Mouse (Mus musculus) adrenal gland, postnatal 10 days (tissue): Measurements from ENCODE around the gene Nup50. TPM values are rescaled to one million over a fixed set of nuclear protein-coding genes. Genes with fewer than 3 reads are reported as not detected.

ENCODE experiments used
- DNase-seq: peaks from one replicate; pipeline ENCODE4 v3.0.0; 2021; ENCODE audit warnings: mixed read lengths
- total RNA-seq, 2 experiments: library from RNA; stranded (reverse); gene quantifications; 2 replicates each; pipeline ENCODE4 v1.2.3; 2021

Gene Nup50
- total RNA-seq, 2 experiments from 2014 or later: 27.4 to 32.4 TPM

DNA sequence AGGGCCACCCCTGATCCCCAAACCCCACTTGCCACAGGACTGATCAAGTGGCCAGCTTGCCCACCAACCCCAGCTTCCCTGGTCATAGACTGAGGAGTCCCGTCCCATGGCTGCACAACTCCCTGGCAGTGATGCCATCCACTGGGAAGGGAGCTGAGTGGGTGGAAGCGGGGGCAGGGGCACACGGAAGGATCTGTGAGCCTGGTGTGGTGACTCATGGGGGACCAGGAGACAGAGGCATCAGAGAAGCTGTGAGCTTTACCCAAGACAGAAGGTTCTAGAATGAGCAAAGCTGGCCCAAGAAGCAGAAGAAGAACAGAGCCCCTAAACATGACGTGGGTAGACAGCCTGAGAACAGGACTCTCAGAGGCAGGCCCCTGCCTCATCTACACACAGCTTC is 26.8 kb downstream of the Nup50 start:
- no peak for DNase-seq

DNA sequence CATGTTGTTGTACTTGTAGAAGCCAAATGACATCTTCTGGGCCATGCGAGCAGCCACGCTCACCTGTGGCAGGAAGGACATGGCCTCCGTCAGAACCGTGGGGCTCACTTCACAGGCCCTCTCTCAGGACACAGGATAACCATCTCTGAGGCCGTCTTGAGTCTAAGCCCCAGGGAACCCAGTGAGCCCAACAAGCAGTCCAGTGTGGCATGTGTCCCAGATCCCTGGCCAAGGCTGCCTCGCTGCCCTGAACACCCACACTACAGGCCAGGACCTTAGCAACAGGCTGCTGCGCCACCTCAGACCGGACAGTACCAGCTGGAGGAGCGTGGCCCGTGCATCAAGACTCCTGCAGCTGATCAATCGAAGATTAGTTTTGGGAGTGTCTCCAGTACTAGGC is 30.0 kb downstream of the Nup50 start:
- peak; percentile 35 for DNase-seq

DNA sequence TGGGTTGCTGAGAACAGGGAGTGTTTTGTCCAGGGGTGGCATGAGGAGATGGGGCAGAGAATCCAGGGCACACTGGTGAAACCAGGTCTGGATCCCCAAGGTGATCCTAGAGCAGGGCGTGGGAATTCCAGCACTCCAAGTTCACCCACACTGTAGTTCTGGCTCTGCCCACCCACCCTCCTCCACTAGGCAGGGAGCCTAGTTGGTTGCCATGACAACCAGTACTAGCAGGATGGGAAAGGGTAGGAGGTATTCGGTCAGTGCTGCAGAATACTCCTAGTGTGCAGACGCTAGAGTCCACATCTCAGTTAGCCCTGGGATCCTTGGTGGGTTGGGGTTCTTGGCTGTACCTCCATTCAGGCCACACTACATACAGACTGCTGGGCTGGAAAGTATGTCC is 34.6 kb downstream of the Nup50 start:
- DNase-seq: no peak

DNA sequence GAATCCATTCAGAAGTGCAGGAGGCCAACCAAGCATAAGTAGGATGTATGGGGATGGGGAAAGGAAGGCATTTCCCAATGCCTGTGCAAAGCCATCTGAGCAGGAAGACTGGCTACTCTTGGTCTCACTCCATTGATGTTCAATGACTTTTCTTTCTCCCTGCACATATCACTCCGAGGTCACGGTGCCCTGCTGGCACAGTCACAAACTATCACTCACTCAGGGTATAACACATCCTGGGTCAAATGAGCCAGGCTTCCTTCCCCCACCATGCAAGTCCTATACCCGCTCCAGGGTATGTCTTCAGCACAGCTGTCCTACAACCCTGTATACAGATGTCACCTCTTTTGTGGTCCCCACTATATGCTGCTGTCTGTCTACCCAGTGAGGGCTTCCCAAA is 35.1 kb downstream of the Nup50 start:
- DNase-seq: peak; percentile 46

DNA sequence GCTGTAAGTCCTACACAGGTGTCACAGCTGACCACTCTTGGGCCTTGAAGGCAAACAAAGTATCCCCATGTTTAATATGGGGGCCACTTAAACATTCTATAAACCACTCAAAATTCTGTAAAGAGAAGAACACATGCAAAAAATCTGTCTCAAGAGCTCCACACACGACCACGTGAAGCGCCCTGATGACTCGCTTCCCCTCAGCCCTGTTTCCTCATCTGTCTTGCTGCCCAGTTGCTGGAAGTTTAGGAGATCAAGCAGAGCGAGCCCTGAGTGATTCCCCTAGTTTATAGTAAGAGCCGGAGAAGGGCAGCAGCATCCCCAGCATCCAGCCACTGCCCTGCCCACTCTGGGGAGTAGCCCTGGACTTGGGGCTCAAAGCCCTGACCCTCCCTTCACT is 36.7 kb downstream of the Nup50 start:
- no peak for DNase-seq

DNA sequence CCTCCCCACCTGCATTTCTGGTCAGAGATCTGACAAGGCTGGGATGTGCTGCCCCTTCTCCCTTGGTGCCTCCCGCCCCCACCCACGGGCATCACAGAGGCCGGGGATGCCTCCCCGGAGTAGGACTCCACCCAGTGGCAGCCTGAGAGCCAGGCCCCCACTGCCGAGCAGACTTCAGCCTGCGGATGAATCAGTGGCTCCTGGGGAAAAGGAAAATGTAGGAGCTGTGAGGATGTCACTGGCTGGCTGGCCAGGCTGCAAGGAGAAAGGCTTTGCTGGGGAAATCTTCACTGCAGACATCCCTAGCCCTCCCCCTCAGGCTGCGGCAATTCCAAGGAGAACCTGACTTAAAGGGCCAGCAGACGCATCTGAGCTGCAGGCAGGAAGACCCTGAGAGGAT is 37.5 kb downstream of the Nup50 start:
- DNase-seq: peak; percentile 28

DNA sequence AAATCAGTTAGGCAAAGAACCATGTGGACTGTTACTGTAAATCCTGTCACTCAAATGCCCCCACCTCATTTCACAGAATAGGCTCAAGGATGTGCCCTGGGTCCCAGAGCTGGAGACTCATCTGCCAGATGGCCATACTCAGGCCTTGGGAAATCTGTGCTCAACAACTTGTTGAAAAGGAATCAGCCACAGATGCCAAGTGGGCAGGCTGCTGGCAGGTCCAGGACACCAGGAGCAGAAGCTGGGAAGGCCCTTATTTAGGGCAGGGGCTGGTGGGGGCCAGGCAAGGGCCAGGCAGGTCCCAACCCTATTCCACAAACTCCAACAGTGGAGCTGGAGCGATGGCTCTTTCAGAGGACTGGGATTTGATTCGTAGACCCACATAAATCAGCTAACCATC is 39.3 kb downstream of the Nup50 start:
- no peak for DNase-seq

DNA sequence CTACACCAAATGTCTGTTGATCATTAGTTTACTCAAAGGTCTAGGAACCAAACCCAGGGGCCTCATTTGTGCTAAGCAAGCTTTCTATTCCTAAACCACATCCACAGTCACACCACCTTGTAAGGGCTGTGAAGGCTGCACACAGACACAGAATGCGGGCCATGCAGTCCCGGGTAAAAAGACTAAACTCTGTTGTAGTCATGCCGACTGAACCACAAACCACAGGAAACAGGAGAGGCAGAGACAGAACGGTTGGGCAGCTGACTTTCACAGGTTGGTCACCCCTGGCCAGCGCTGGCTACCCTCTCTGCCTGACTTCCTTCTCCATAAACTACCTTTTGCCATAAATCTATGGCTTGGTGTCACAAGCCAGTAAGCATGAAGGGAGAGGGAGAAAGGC is 41.6 kb downstream of the Nup50 start:
- no peak for DNase-seq

DNA sequence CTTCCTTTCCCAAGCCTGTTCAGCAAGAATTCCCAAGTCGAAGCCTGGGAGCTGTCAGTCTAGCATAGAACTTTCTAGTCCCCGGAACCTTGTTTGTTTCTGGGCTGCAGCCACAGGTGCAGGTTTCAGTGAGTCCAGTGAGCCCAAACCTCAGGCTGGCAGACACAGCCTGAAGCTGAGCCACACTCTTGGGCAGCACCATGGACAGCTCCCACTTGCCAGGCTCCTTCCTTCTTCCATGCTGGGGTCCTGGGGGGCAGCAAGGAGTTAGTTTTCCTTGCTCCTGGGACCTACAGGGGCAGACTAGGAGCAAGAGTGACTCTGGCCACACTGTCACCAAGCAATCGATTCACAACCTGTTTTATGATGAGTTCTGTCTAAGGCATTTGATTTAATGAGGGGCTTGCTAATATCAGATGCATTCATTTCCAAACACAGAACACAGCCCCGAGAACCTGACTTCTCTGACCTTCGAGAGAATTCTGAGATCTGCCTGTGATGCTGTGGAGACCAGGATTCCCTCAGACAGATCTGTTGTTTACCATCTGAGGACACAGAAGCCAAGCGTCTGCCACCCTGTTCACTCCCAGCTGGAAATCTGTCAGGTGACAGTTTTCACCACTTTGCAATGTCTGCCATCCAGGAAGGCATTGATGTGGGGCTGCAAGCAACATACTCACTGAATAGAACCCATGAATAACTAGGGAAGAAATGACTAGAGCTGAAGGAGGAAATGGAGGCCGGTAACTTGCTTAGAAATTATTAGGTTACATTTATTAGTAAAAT is 42.6 kb downstream of the Nup50 start:
- peak; percentile 77 for DNase-seq

DNA sequence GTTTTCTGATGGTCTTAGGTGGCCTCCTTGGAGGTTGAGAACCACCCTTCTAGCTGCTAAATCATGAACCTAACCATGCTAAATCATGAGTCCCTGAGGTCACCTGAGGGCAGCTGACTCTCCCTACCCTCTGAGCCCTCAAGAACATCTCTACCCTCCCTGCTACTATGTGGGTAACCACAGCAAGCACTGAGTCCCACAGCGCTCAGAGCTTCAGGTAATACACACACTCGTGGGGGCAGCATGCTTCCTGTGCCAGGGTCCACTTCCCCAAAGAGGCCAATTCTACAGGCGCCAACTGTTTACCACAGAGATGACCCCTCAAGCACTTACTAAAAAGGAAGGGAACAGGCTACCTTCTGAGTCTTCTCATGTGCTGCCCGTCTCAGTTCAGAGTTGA is 45.3 kb downstream of the Nup50 start:
- no peak for DNase-seq

DNA sequence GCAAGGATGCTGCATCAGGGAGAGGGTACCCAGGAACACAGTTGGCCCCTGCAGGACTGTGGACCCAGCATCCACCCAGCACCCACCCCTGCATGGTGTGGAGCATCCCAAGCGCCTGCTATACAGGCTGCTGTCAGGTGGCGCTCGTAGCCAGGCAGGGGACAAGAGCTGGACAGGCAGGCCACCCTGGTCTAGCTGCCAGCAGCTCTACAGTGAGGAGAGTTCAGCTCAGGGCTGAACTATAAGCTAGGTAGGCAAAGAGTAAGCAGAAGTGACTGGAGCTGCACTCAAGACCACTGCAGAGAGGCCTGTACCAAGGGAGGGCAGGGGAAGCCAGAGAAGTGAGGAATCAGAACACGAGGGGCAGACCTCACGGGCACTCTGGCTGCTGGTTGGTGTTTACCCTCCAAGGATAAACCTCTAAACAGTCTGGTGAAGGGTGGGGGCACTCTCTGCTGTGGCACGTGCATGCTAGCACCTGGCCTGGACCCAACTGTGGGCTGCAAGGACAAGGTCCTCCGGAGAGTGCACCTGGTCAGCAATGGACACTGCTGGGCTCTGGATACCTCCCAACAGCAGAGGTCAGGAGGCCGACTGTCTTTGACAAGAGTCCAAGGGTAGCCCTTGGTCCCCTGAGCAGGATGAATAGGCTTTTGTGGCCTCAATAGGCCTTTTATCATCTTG is 49.8 kb downstream of the Nup50 start:
- no peak for DNase-seq

DNA sequence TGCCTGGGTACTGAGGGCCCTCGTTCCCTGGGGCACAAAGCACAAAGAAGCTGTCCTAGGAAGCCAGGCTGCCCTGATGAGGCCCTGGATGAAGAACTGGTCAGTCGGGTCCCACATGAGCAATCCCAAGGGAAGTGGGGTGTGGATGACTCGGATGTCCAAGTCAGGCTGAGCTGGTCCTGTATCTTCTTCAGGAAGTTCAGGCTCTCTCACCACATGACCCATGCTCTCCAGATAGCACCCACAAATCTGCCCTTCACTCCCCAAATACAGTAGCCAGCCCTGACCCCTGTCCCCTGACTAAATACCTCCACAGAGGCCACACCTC is 50.3 kb downstream of the Nup50 start:
- DNase-seq: no peak

DNA sequence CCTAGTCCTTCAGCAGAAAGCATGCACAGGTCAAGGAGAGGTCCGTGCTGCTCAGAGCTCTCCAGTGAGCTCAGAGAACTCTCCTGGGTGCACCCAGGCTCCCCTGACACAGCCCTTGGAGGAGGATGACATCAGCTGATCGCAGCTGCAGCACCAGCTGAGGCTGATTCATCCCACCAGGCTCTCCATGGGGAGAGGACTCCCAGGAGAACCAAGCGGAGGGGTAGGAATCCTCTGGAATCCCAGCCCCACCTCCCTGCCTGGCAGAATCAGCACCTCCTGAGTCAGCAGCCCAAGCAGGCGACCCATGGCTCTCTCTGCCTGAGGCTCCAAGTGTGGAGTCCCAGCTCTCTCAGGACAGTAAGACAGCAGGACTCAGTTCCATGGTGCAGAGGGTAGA is 52.5 kb downstream of the Nup50 start:
- peak; percentile 72 for DNase-seq

DNA sequence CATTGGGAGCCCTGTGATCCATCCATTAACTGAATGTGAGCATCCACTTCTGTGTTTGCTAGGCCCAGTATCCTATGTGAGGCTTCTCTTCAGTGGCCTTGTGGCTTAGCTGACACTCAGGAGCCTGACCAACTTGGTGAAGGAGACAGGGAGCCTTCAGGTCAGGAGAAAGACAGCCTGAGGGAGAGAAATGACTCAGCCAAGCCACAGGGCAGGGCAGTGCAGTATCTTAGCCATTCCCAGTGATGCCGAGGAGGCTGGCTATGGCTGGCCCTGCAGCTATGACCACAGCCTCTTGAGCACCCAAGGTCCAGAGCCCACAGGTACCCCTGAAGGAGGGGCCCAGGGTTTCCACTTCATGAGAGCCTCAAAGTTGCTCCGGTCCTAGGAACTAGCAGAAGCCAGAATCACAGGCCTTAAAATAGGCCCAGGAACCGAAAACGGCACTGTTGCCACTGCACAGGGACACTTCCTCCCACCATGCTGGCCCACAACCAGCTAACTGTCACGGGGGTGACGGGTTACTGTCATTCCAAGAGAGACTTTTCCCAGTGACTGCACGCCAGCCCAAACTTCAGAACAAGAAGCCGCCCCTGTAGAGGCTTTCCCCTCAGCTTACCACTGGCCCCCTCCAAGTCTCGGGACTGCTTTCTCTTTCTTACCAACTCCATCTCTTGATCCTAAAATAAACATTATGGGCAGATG is 58.5 kb downstream of the Nup50 start:
- DNase-seq: no peak

DNA sequence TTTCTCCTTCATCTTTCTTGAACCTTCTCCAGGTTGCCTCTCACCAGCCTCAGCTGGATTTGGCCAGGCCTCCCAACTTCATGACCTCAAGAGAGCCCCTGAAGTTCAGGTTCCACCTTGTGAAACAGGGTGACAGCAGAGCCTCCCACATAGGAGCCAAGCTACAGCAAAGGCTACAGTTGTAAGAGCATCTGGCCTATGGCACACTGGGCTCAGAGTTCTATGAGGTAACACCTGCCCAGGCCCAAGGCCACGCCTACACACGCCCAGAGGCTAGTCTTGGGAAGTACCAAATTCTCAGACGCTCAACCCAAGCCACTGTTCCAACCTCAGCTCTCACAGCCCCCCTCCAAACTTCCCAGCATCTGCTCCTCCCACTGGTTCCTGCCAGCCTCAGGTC is 59.7 kb downstream of the Nup50 start:
- peak; percentile 68 for DNase-seq

DNA sequence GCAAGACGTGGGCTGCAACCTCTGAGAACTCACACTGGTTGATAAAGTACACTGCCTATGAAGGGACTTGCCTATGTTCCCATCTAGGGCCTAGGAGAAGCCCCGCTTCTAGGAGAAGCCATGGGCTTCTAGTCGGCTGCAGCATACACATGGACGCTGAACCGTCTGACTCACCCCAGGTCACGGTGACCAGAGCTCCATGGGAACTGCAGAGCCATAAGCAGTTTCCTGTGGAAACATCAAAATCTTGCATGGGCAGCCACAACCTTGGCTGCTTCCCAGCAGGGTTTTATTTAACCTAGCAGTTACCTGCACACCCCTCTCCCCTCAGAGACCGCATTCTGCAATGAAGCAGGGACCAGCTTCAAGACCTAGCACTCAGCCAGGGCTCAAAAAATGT is 60.5 kb downstream of the Nup50 start:
- DNase-seq: no peak

DNA sequence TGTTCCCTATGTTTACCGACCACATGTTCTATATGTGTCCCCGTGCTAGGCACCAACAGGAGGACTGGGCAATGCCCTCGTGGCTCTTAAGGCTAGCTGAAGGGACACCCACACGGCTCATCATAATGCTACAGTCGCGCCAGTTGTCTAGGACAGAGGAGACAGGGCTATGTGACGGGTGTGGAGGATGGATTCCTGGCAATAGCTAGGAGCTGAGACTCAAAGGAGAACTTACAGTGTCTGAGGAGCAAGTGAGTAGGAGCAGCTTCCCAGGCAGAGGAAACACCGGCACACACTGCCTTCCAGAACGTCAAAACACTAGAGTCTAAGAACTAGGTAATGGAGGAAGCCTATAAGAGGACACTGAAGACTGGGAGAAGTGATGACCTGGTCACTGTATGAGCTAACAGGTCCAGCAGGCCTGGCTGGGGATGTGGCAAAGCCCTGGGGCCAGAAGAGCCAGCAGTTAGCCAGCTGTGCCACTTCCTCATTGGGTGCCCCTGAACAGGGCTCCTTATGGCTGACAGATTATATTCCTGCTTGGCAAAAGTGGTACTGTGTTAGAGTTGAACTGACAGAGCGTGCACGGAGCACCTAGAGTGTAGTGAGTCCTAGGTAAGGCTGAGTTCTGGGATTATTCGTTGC is 62.4 kb downstream of the Nup50 start:
- no peak for DNase-seq

DNA sequence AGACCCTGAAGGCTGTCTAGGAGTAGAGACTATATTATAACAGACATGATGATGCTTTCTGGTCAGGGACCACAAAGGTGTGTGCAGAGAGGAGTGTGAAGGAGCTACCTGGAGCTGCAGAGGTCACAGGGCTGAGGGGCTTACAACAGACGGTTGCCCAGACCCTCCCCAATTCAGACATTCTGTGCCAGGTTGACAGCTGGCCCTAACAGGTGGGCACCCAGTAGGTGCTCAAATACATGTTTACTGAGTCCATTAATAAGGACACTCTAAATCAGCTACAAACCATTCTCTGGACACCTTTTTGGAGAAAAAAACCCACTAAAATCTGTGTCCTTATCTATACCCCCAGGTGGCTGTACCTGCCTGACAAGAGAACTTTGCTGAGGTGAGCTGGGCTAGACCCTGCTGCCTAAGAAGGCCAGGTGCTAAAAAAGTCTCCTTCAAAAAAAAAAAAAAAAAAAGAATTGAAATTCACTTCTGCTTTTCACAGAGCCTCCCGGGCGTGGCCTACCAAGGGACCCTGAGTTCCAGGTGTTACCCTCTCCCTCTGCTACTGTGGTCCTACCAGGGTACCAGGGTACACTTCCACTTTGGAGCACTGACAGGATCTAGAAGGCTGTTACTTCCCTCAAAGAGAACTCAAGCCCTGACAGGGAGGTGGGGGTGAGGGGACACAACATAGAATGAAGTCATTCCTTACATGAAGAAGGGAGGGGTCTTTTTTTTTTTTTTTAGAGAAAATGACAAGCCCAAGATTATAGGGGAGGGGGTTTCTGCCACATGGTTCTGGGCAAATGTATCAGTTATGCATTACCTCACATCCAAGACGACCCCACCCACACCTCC is 63.2 kb downstream of the Nup50 start:
- DNase-seq: no peak

DNA sequence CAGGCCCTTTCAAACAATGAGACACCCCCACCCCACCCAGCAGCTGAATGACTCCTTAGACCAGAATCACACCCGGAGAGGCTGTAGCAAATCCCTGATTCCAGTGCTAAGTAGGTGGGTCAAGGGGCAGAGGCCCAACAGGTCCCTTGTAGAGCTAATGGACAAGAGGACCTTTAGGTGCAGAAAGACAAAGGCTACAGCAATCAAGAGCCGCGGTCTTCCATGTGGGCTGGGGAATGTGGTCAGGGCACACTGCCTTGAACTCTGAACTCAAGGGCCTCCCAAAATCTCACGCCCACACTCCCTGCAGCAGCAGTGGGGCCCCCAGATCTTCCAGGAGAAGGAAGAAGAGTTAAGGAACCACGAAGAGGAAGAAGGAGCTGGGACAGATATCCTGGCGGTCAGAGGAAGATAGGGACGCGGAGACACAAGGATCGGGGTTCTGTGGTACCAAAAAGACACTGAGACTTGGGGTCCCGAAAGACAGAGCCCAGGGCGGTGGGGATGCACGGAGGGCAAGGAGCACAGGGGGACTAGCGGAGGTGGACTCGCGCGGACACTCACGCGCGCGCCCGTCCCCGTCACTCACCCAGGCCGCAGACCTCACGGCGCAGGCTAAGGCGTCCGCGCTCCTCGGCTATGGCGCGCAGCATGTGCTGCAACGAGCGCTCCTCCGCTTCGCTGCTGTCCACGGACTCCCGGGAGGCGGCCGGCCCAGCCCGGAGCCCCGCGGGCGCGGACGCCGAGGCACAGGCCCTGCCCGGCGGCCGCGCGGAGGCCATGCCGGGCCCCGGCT is 64.0 kb downstream of the Nup50 start:
- peak; percentile 65 for DNase-seq

DNA sequence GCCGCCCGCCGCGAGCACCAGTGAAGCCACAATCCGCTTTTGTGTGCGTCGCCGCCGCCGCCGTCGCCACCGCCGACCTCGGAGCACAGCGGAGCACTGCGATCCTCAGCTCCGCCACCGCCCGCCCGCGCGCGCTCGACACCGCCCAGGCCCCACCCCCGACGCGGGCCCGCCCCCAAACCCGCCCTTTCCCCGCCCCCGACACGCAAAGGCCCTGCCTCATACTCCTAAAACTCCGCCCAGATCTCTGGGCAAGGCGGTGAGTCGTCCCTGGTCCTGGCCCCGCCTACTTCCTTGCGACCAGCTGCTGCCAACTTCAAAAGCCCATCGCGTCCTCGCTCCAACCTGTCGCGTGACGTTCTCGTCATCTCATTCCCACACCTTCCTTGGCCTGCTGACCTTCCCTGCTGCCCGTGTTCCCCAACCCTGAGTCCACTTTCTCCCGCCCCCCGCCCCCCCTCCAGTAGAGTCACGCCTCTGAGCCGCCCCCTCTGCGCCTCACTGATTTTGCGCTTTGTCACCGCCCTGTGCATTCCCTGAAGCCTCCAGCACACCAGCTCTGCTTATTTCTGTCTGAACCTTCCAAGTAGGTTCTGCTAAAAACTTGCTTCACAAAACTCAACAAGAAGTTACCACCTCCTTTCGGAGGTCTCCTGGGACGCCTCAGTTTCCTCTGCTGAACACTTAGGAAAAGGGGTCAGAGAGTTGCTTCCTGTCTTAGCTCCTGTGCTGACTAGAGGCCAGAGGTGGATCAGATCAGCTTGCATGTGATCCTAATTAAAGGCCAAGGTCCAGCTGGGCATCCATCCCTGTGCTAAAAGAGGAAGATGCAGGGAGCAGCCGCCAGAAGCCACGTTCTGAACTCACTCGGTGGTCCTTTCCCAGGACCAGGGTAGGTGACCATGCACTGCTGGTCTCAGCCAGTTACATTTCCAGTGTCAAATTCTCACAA is 64.9 kb downstream of the Nup50 start, which contains the start of gene 5031439G07Rik:
TSS of gene 5031439G07Rik (minus strand) at position 678 of the 952 bp plus-strand sequence.
- peak; percentile 92 for DNase-seq
